Mouse (Mus musculus) stomach, embryonic 15.5 days (tissue): ENCODE measurements around the gene Adcyap1r1. TPM values are rescaled to one million over a fixed set of nuclear protein-coding genes. Genes with fewer than 3 reads are reported as not detected.

Experiments used
- ATAC-seq: fragments of 200-750 bp; cut with Nextera tagmentation; 2 replicates; pipeline ENCODE4 v1.8.0; 2017; ENCODE audit warnings: low read depth, moderate number of reproducible peaks, moderate TSS enrichment; ENCODE audit not compliant: insufficient read depth, low FRiP score
- H3K27ac ChIP-seq: fragments of 300-500 bp; sonication (generic); 2 replicates; pipeline ENCODE4 v1.5.1; 2015; ENCODE audit warnings: mild to moderate bottlenecking, inconsistent platforms
- H3K27me3 ChIP-seq: fragments of 300-500 bp; sonication (generic); replicated peaks from 2 replicates; pipeline ENCODE4 v1.6.1; 2015; ENCODE audit warnings: inconsistent platforms
- H3K36me3 ChIP-seq: fragments of 300-500 bp; sonication (generic); 2 replicates; pipeline ENCODE4 v1.6.1; 2015; ENCODE audit warnings: inconsistent platforms
- H3K4me1 ChIP-seq: fragments of 300-500 bp; sonication (generic); 2 replicates; pipeline ENCODE4 v1.6.1; 2015; ENCODE audit warnings: inconsistent platforms
- H3K4me2 ChIP-seq: fragments of 300-500 bp; sonication (generic); 2 replicates; pipeline ENCODE4 v1.6.1; 2015; ENCODE audit warnings: mild to moderate bottlenecking, inconsistent platforms
- H3K4me3 ChIP-seq: fragments of 300-500 bp; sonication (generic); replicated peaks from 2 replicates; pipeline ENCODE4 v1.5.1; 2015; ENCODE audit warnings: inconsistent platforms
- H3K9ac ChIP-seq: fragments of 300-500 bp; sonication (generic); 2 replicates; pipeline ENCODE4 v1.6.1; 2015; ENCODE audit warnings: inconsistent platforms
- H3K9me3 ChIP-seq: fragments of 300-500 bp; sonication (generic); 2 replicates; pipeline ENCODE4 v1.6.1; 2016; ENCODE audit warnings: inconsistent platforms
- WGBS: fragments of 180-500 bp; shearing (Covaris S2); methylation state at CpG from one replicate; pipeline ENCODE4 v1.1.7; 2015; 5-methylcytosine and 5-hydroxymethylcytosine counted together
- polyA plus RNA-seq: library from polyadenylated mRNA; unstranded; fragments of >200 nt; fragmentation: Nextera tagmentation; extraction: Ambion mirVana; gene quantifications from 2 replicates; pipeline ENCODE4 v1.2.1, GENCODE M21; 2015

The Adcyap1r1 gene
- polyA plus RNA-seq, 1 experiment from 2014 or later = 7.6 TPM

GRCm38 (mm10) chr6:55432121-55432520 lies 19.7 kb upstream of the Adcyap1r1 start:
- H3K4me2 ChIP-seq = no peak overlapping the region
- no peaks in the 10 kb centered on the region for H3K36me3 ChIP-seq
- H3K4me3 ChIP-seq = no peak overlapping the region
- 0 out of 2 replicates have a peak, but pooled peaks cover 8% of the 10 kb centered on the region for H3K4me1 ChIP-seq
- no peaks in the 10 kb centered on the region for H3K9me3 ChIP-seq
- H3K9ac ChIP-seq = no peak overlapping the region
- H3K27me3 ChIP-seq = no peaks in the 10 kb centered on the region
- no peak overlapping the region for H3K27ac ChIP-seq
- ATAC-seq = no peak

GRCm38 (mm10) chr6:55434360-55434759 lies 17.4 kb upstream of the Adcyap1r1 start:
- H3K4me1 ChIP-seq = peaks cover 8% of the 10 kb centered on the region; the same call in 1 of the 2 replicates
- 26% methylated on average over 3 of the region's 3 CpGs for WGBS
- no peak overlapping the region for H3K9ac ChIP-seq
- H3K27me3 ChIP-seq = no peaks in the 10 kb centered on the region
- H3K4me3 ChIP-seq = no peak overlapping the region
- H3K9me3 ChIP-seq = no peaks in the 10 kb centered on the region
- no peaks in the 10 kb centered on the region for H3K36me3 ChIP-seq
- H3K27ac ChIP-seq = peak overlapping the region; percentile 86
- ATAC-seq = peak; percentile 73; the same call in 1 of the 2 replicates
- H3K4me2 ChIP-seq = no peak overlapping the region

- no peak overlapping the region for H3K27ac ChIP-seq
- no peak overlapping the region for H3K4me3 ChIP-seq
- H3K36me3 ChIP-seq = no peaks in the 10 kb centered on the region
- no peak overlapping the region for H3K9ac ChIP-seq
- no peak overlapping the region for H3K4me2 ChIP-seq
- H3K4me1 ChIP-seq = peaks cover 8% of the 10 kb centered on the region; the same call in 1 of the 2 replicates
- H3K9me3 ChIP-seq = no peaks in the 10 kb centered on the region
- 58% methylated on average over 8 of the region's 8 CpGs for WGBS
- H3K27me3 ChIP-seq = 0 out of 2 replicates have a peak, but pooled peaks cover under 1% of the 10 kb centered on the region
- no peak for ATAC-seq
Measured at GRCm38 (mm10) chr6:55435266-55436159, 16.3 kb upstream of the Adcyap1r1 start.

- no peak overlapping the region for H3K4me2 ChIP-seq
- no peak overlapping the region for H3K9ac ChIP-seq
- 0 out of 2 replicates have a peak, but pooled peaks cover 5% of the 10 kb centered on the region for H3K27me3 ChIP-seq
- no peak for ATAC-seq
- peaks cover 8% of the 10 kb centered on the region; the same call in 1 of the 2 replicates for H3K4me1 ChIP-seq
- no peak overlapping the region for H3K4me3 ChIP-seq
- H3K9me3 ChIP-seq = no peaks in the 10 kb centered on the region
- no peak overlapping the region for H3K27ac ChIP-seq
- 16% methylated on average over 3 of the region's 3 CpGs for WGBS
- no peaks in the 10 kb centered on the region for H3K36me3 ChIP-seq
Measured at GRCm38 (mm10) chr6:55437919-55438318, 13.9 kb upstream of the Adcyap1r1 start.

GRCm38 (mm10) chr6:55438837-55439236 lies 12.9 kb upstream of the Adcyap1r1 start:
- no peak for ATAC-seq
- H3K36me3 ChIP-seq = no peaks in the 10 kb centered on the region
- WGBS = 61% methylated on average over 2 of the region's 2 CpGs

GRCm38 (mm10) chr6:55443927-55444688 lies 7.7 kb upstream of the Adcyap1r1 start:
- H3K9me3 ChIP-seq = no peaks in the 10 kb centered on the region
- 0 out of 2 replicates have a peak, but pooled peaks cover 9% of the 10 kb centered on the region for H3K4me1 ChIP-seq
- peak overlapping the region; percentile 4; the same call in 1 of the 2 replicates for H3K27ac ChIP-seq
- ATAC-seq = no peak
- no peaks in the 10 kb centered on the region for H3K36me3 ChIP-seq
- no peak overlapping the region for H3K9ac ChIP-seq
- WGBS = 32% methylated on average over 2 of the region's 2 CpGs
- H3K4me2 ChIP-seq = no peak overlapping the region
- 0 out of 2 replicates have a peak, but pooled peaks cover 7% of the 10 kb centered on the region for H3K27me3 ChIP-seq
- H3K4me3 ChIP-seq = no peak overlapping the region

More at GRCm38 (mm10) chr6:55438837-55439236, 12.9 kb upstream of the Adcyap1r1 start:
- Histone ChIP-seq H3K27me3 (0 out of 2 replicates have a peak, but pooled peaks cover 5% of the 10 kb centered on the region), H3K4me1 (peaks cover 9% of the 10 kb centered on the region; the same call in 1 of the 2 replicates), H3K4me3 (no peak overlapping the region), H3K9me3 (no peaks in the 10 kb centered on the region), H3K27ac (no peak overlapping the region), H3K9ac (no peak overlapping the region), H3K4me2 (no peak overlapping the region)

GRCm38 (mm10) chr6:55444721-55445120 lies 7.1 kb upstream of the Adcyap1r1 start:
- H3K9ac ChIP-seq = no peak overlapping the region
- H3K9me3 ChIP-seq = no peaks in the 10 kb centered on the region
- 47% methylated on average over 4 of the region's 4 CpGs for WGBS
- no peaks in the 10 kb centered on the region for H3K36me3 ChIP-seq
- 0 out of 2 replicates have a peak, but pooled peaks cover 9% of the 10 kb centered on the region for H3K4me1 ChIP-seq
- no peak overlapping the region for H3K4me2 ChIP-seq
- H3K27ac ChIP-seq = peak overlapping the region; percentile 37
- H3K4me3 ChIP-seq = no peak overlapping the region
- H3K27me3 ChIP-seq = 0 out of 2 replicates have a peak, but pooled peaks cover 8% of the 10 kb centered on the region
- no peak for ATAC-seq

- Histone ChIP-seq H3K9me3 (no peaks in the 10 kb centered on the region), H3K27ac (no peak overlapping the region), H3K4me2 (no peak overlapping the region), H3K4me1 (0 out of 2 replicates have a peak, but pooled peaks cover 9% of the 10 kb centered on the region), H3K36me3 (no peaks in the 10 kb centered on the region), H3K9ac (no peak overlapping the region), H3K27me3 (peaks cover 33% of the 10 kb centered on the region), H3K4me3 (no peak overlapping the region)
- ATAC-seq = no peak
- WGBS = 76% methylated on average over 9 of the region's 9 CpGs
Measured at GRCm38 (mm10) chr6:55448199-55448598, 3.6 kb upstream of the Adcyap1r1 start.

GRCm38 (mm10) chr6:55448976-55449678 lies 2.7 kb upstream of the Adcyap1r1 start:
- peaks cover 40% of the 10 kb centered on the region for H3K27me3 ChIP-seq
- H3K4me2 ChIP-seq = no peak overlapping the region
- H3K4me3 ChIP-seq = no peak overlapping the region
- no peaks in the 10 kb centered on the region for H3K9me3 ChIP-seq
- no peaks in the 10 kb centered on the region for H3K36me3 ChIP-seq
- ATAC-seq = no peak
- no peak overlapping the region for H3K9ac ChIP-seq
- 74% methylated on average over 8 of the region's 8 CpGs for WGBS
- H3K4me1 ChIP-seq = peaks cover 12% of the 10 kb centered on the region; the same call in 1 of the 2 replicates
- H3K27ac ChIP-seq = no peak overlapping the region

- peaks cover 7% of the 10 kb centered on the region; the same call in 1 of the 2 replicates for H3K4me1 ChIP-seq
- 0 out of 2 replicates have a peak overlapping the region, but pooled peaks have one; percentile 23 for H3K27ac ChIP-seq
- 2% methylated on average over 24 of the region's 24 CpGs for WGBS
- H3K36me3 ChIP-seq = no peaks in the 10 kb centered on the region
- 0 out of 2 replicates have a peak, but pooled peaks have one; percentile 3 for ATAC-seq
- H3K4me2 ChIP-seq = peak overlapping the region; percentile 86
- peaks cover 37% of the 10 kb centered on the region for H3K27me3 ChIP-seq
- peak overlapping the region; percentile 51 for H3K4me3 ChIP-seq
- no peaks in the 10 kb centered on the region for H3K9me3 ChIP-seq
- peak overlapping the region; percentile 11; the same call in 1 of the 2 replicates for H3K9ac ChIP-seq
Measured at GRCm38 (mm10) chr6:55452381-55452780, 603 bp downstream of the Adcyap1r1 start.

GRCm38 (mm10) chr6:55453548-55453947 lies 1.8 kb downstream of the Adcyap1r1 start:
- H3K27me3 ChIP-seq = peaks cover 37% of the 10 kb centered on the region
- 17% methylated on average over 1 of the region's 1 CpGs for WGBS

More at GRCm38 (mm10) chr6:55453548-55453947, 1.8 kb downstream of the Adcyap1r1 start:
- H3K4me1 ChIP-seq = peaks cover 7% of the 10 kb centered on the region; the same call in 1 of the 2 replicates
- no peaks in the 10 kb centered on the region for H3K36me3 ChIP-seq
- no peak for ATAC-seq
- H3K27ac ChIP-seq = no peak overlapping the region
- H3K4me2 ChIP-seq = peak overlapping the region; percentile 86
- H3K9ac ChIP-seq = no peak overlapping the region
- H3K9me3 ChIP-seq = no peaks in the 10 kb centered on the region
- H3K4me3 ChIP-seq = peak overlapping the region; percentile 51; the same call in 1 of the 2 replicates
